Mouse (Mus musculus) neutrophil, adult 83 days (primary cell): ENCODE measurements around the gene Six6. TPM values are rescaled to one million over a fixed set of nuclear protein-coding genes. Genes with fewer than 3 reads are reported as not detected.

Experiments used
- total RNA-seq, 2 experiments: library from RNA; stranded (reverse); gene quantifications; one replicate each; pipeline ENCODE4 v1.2.4; 2023

Gene Six6
- not detected for total RNA-seq

DNA sequence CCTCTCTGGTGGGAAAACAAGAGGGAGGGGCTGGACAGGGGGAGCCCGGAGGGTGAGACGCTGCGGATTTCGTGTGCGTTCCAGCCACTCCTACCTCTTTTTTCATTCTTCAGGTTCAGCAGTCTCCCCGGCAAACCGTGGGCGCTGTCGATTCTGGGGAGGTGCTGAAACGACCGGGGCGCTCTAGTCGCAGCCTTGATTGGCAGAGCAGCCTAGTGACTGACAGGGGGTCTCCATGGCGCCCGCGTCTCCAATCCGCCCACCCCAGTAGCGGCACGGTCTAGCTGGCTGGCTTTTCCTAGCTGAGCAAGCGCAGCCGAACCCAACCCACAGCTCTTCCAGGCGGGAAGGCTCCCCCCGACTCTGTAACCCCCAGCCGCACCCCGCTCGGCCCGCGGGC is at the start of gene Six6:
TSS of gene Six6 (plus strand) at position 277 of the 400 bp plus-strand sequence.

DNA sequence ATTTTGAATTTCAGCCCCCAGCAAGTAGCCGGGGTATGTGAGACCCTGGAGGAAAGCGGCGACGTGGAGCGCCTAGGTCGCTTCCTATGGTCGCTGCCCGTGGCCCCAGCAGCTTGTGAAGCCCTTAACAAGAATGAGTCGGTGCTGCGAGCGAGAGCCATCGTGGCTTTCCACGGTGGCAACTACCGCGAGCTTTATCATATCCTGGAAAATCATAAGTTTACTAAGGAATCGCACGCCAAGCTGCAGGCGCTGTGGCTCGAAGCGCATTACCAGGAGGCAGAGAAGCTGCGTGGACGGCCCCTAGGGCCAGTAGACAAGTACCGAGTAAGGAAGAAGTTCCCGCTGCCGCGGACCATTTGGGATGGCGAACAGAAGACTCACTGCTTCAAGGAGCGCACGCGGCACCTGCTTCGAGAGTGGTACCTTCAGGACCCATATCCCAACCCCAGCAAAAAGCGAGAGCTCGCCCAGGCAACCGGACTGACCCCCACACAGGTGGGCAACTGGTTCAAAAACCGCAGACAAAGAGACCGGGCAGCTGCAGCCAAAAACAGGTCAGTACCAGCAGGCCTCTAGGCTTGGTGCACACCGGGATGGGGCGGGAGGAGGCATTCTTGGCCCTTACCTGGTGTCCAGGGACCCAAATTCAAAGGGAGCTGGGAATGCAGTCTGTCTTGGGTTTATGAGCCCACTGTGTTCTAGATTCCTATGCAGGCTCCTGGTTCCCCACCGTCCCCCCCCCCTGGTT is 554 bp downstream of the Six6 start, which contains the start of gene 4930447C04Rik:
TSS of gene 4930447C04Rik (minus strand) at position 704 of the 751 bp plus-strand sequence.

Other genes with a start within 250 kb of the Six6 start
- gene Ppm1a, start 182.4 kb upstream of the Six6 start, total RNA-seq: 100 to 1,000 TPM; 107 TPM
- not detected for gene 4930447C04Rik, start 882 bp downstream of the Six6 start, total RNA-seq
- under 1 TPM in 1 of 2 experiments, not detected in 1; 0.11 TPM for gene Six1, start 114.0 kb downstream of the Six6 start, total RNA-seq
- under 1 TPM; 0.07 TPM for gene Six4, start 173.6 kb downstream of the Six6 start, total RNA-seq
- 1 to 10 TPM; 7.4 to 8.2 TPM for gene Mnat1, start 183.8 kb downstream of the Six6 start, total RNA-seq